In genomic region chr5:125465701-125466106, GRCm38 (mm10) we compare ENCODE assay signal across 8 mouse cellular contexts. TPM values are rescaled to one million over a fixed set of nuclear protein-coding genes. Genes with fewer than 3 reads are reported as not detected.
A peak's percentile ranks its signal among the peaks of the same experiment; 100 is the strongest.
DNase-seq lines count a peak whose midpoint lies in the region; ATAC-seq and TF ChIP-seq lines count a peak whose summit lies in the region.

No protein-coding gene starts in this region.

- H3K4me3 ChIP-seq in hindbrain, embryonic 13.5 days, result peak overlapping the region; percentile 32

- H3K9ac ChIP-seq in hindbrain, embryonic 13.5 days, result peak overlapping the region; percentile 64

- H3K27me3 ChIP-seq in Patski, result no peaks in the 10 kb centered on the region
- H3K27me3 ChIP-seq in hindbrain, embryonic 13.5 days, result no peaks in the 10 kb centered on the region

- in situ Hi-C loops in Patski (cut with MboI; ENCODE audit: low pct_unique_long_range_greater_than_20kb), result no loop called here

- peak overlapping the region; percentile 58 for H3K4me2 ChIP-seq in hindbrain, embryonic 13.5 days

- no peaks in the 10 kb centered on the region for H3K9me3 ChIP-seq in hindbrain, embryonic 13.5 days

- CTCF ChIA-PET in Patski (lab: Charles Lee), result interaction anchor here (1.2 kb wide), 1 partner anchor 9 kb away, joined by 3 read pairs; no protein-coding TSS in a partner anchor

- peak; percentile 85 for DNase-seq in Patski (ENCODE audit: low read depth, low spot score)
- DNase-seq in cerebellum, postnatal 14 days, result peak; percentile 95 to 96
- peak; percentile 95 to 97 for DNase-seq in frontal cortex, postnatal 14 days (ENCODE audit: low spot score in 2 of 2)
- DNase-seq in layer of hippocampus, postnatal 25 days (ENCODE audit: extremely low spot score in 1 of 2, low spot score in 1 of 2), result peak; percentile 80 to 88
- peak; percentile 98 for DNase-seq in lung, postnatal 25 days (ENCODE audit: low spot score)
- peak; percentile 97 for DNase-seq in retina, embryonic 14.5 days (ENCODE audit: low spot score)
- peak; percentile 94 for DNase-seq in thymus, postnatal 4 days

- ATAC-seq in Patski, result peak; percentile 100
- ATAC-seq in hindbrain, embryonic 13.5 days (ENCODE audit: low FRiP score), result peak; percentile 99

- H3K27ac ChIP-seq in hindbrain, embryonic 13.5 days, result peak overlapping the region; percentile 78

- H3K36me3 ChIP-seq in hindbrain, embryonic 13.5 days, result no peaks in the 10 kb centered on the region

- peaks cover 5% of the 10 kb centered on the region for H3K4me1 ChIP-seq in hindbrain, embryonic 13.5 days (replicated peaks)

- POLR2A ChIA-PET in Patski (lab: Charles Lee), result interaction anchor here (1.6 kb wide), 1 partner anchor 10 kb away, joined by 6 read pairs; the partner anchor contains the start of gene Aacs

- under 1% methylated on average over 25 of the region's 25 CpGs for WGBS in hindbrain, embryonic 13.5 days

- TF ChIP-seq CTCF in Patski (IDR thresholded peaks at IDR 0.05), result no peak

RNA-seq across cellular contexts. Expression of gene Aacs, which starts 9.9 kb away (rescaled TPM):
- 49.4 TPM for polyA plus RNA-seq in Patski (2021)
- 60.0 and 62.4 TPM in 2 replicates for polyA plus RNA-seq in hindbrain, embryonic 13.5 days (2015; fragmentation: Nextera tagmentation; extraction: Ambion mirVana)
- total RNA-seq in layer of hippocampus, postnatal 25 days (2021), result 10 to 100 TPM; 62.5 to 66.7 TPM

RNA-seq across cellular contexts. Expression of gene Bri3bp, which starts 24.3 kb away (rescaled TPM):
- polyA plus RNA-seq in Patski (2021), result 83.7 TPM
- polyA plus RNA-seq in hindbrain, embryonic 13.5 days (2015; fragmentation: Nextera tagmentation; extraction: Ambion mirVana), result 31.4 and 35.6 TPM in 2 replicates
- 100 to 1,000 TPM; 101 to 109 TPM for total RNA-seq in layer of hippocampus, postnatal 25 days (2021)

RNA-seq across cellular contexts. Expression of gene Dhx37, which starts 31.8 kb away (rescaled TPM):
- polyA plus RNA-seq in Patski (2021), result 42.0 TPM
- polyA plus RNA-seq in hindbrain, embryonic 13.5 days (2015; fragmentation: Nextera tagmentation; extraction: Ambion mirVana), result 10.4 and 11.7 TPM in 2 replicates
- total RNA-seq in layer of hippocampus, postnatal 25 days (2021), result 10 to 100 TPM; 11.9 to 14.8 TPM

Comparison
In these comparisons a context has a peak if more than half of its experiments do, and no peak if none do; other contexts are left out.
1. Peak in every context shown above with its lines: DNase-seq, ATAC-seq, H3K4me3 ChIP-seq and H3K27ac ChIP-seq.